Mouse (Mus musculus): Measurements from ENCODE around the gene Gm4133.
"Not testable (repeated sequence)": the region's sequence is repeated elsewhere in the genome, so short reads cannot be mapped to it uniquely, and the experiment has no call there.

Gene Gm4133

GRCm38 (mm10) chr7:20333965-20334364 lies at the start of gene Gm4133:
Gene Gm4133 (minus strand): TSS chr7:20334065.
- not testable (repeated sequence) for DNase-seq

DNA sequence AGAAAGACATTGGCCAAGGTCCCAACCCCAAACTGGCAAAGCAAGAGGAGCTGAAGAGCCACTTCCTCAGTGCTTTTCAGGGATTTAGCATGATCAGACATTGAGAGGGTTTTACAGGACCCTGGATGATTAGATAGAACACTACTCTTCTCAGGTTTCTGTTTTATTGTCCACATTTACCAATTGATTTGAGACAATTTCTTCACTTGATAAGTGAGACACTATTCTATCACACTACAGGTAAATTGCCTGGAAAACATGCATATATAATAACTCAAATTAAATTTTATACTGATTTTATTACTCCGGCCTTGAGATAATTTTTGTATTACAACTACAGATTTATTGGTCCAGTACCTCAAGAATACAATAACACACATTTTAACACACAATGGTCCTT lies 41.4 kb upstream of the Gm4133 start, which contains the start of gene Gm5728:
Gene Gm5728 (minus strand): TSS at position 101 of the 400 bp plus-strand sequence.
- not testable (repeated sequence) for DNase-seq
